Mouse (Mus musculus) liver, embryonic 16.5 days (tissue): ENCODE results near the gene Yipf2. TPM values are rescaled to one million over a fixed set of nuclear protein-coding genes. Genes with fewer than 3 reads are reported as not detected.
A peak's percentile ranks its signal among the peaks of the same experiment; 100 is the strongest.

Experiments
- ATAC-seq: fragments of 200-750 bp; cut with Nextera tagmentation; 2 replicates; pipeline ENCODE4 v1.8.0; 2017; ENCODE audit warnings: low read depth, mild to moderate bottlenecking, moderate number of reproducible peaks, moderate library complexity
- H3K27ac ChIP-seq: fragments of 300-500 bp; sonication (generic); 2 replicates; pipeline ENCODE4 v1.5.1; 2014; ENCODE audit warnings: mild to moderate bottlenecking, low read length
- H3K27me3 ChIP-seq: fragments of 300-500 bp; sonication (generic); 2 replicates; pipeline ENCODE4 v1.6.1; 2014; ENCODE audit warnings: low read depth, low read length, mixed read lengths; ENCODE audit not compliant: control insufficient read depth, insufficient read depth
- H3K36me3 ChIP-seq: fragments of 300-500 bp; sonication (generic); 2 replicates; pipeline ENCODE4 v1.6.1; 2014; ENCODE audit warnings: mild to moderate bottlenecking; ENCODE audit not compliant: control insufficient read depth, insufficient read depth
- H3K4me1 ChIP-seq: fragments of 300-500 bp; sonication (generic); 2 replicates; pipeline ENCODE4 v1.6.1; 2014; ENCODE audit warnings: low read depth, low read length, mixed read lengths; ENCODE audit not compliant: control insufficient read depth
- H3K4me2 ChIP-seq: fragments of 300-500 bp; sonication (generic); 2 replicates; pipeline ENCODE4 v1.6.1; 2014; ENCODE audit warnings: low read depth, low read length, mixed read lengths
- H3K4me3 ChIP-seq: fragments of 300-500 bp; sonication (generic); 2 replicates; pipeline ENCODE4 v1.5.1; 2014; ENCODE audit warnings: low read depth, mild to moderate bottlenecking, low read length
- H3K9ac ChIP-seq: fragments of 300-500 bp; sonication (generic); 2 replicates; pipeline ENCODE4 v1.6.1; 2014; ENCODE audit warnings: low read depth, low read length
- H3K9me3 ChIP-seq: fragments of 300-500 bp; sonication (generic); replicated peaks from 2 replicates; pipeline ENCODE4 v1.6.1; 2016; ENCODE audit warnings: low read length; ENCODE audit not compliant: control insufficient read depth
- WGBS: fragments of 180-500 bp; shearing (Covaris S2); extraction: QIAGEN DNeasy Blood & Tissue Kit; methylation state at CpG from one replicate; pipeline ENCODE4 v1.1.7; 2014; ENCODE audit not compliant: insufficient replicate concordance; 5-methylcytosine and 5-hydroxymethylcytosine counted together
- polyA plus RNA-seq: library from polyadenylated mRNA; unstranded; fragments of >200 nt; fragmentation: Nextera tagmentation; extraction: Ambion mirVana; gene quantifications from 2 replicates; pipeline ENCODE4 v1.2.1, GENCODE M21; 2015

Yipf2 gene
- polyA plus RNA-seq, 1 experiment from 2014 or later, result 12.5 TPM

- 81% methylated on average over 8 of the region's 8 CpGs for WGBS
- Histone ChIP-seq H3K36me3 (peaks cover 23% of the 10 kb centered on the region), H3K9ac (no peak overlapping the region), H3K9me3 (no peaks in the 10 kb centered on the region), H3K27ac (no peak overlapping the region), H3K27me3 (no peaks in the 10 kb centered on the region), H3K4me3 (no peak overlapping the region), H3K4me1 (peaks cover 34% of the 10 kb centered on the region), H3K4me2 (no peak overlapping the region)
- no peak for ATAC-seq
Observed at GRCm38 (mm10) chr9:21568657-21569255, 23.9 kb downstream of the Yipf2 start.

- peaks cover 34% of the 10 kb centered on the region for H3K4me1 ChIP-seq
- H3K4me2 ChIP-seq, result no peak overlapping the region
- H3K9me3 ChIP-seq, result no peaks in the 10 kb centered on the region
- 65% methylated on average over 2 of the region's 2 CpGs for WGBS
- no peaks in the 10 kb centered on the region for H3K27me3 ChIP-seq
- ATAC-seq, result no peak
- H3K9ac ChIP-seq, result no peak overlapping the region
- no peak overlapping the region for H3K27ac ChIP-seq
- peaks cover 20% of the 10 kb centered on the region for H3K36me3 ChIP-seq
- H3K4me3 ChIP-seq, result no peak overlapping the region
Observed at GRCm38 (mm10) chr9:21567051-21567450, 25.6 kb downstream of the Yipf2 start.

GRCm38 (mm10) chr9:21566538-21566937 lies 26.1 kb downstream of the Yipf2 start:
- ATAC-seq, result no peak
- Histone ChIP-seq H3K27me3 (no peaks in the 10 kb centered on the region), H3K27ac (no peak overlapping the region), H3K36me3 (peaks cover 15% of the 10 kb centered on the region), H3K4me3 (no peak overlapping the region), H3K9ac (no peak overlapping the region), H3K4me1 (peaks cover 34% of the 10 kb centered on the region), H3K9me3 (no peaks in the 10 kb centered on the region), H3K4me2 (no peak overlapping the region)
- 58% methylated on average over 1 of the region's 1 CpGs for WGBS

- H3K36me3 ChIP-seq, result peaks cover 7% of the 10 kb centered on the region
- H3K27ac ChIP-seq, result peak overlapping the region; percentile 60
- no peak overlapping the region for H3K4me2 ChIP-seq
- WGBS, result 42% methylated on average over 4 of the region's 4 CpGs
- no peaks in the 10 kb centered on the region for H3K9me3 ChIP-seq
- H3K4me3 ChIP-seq, result no peak overlapping the region
- H3K4me1 ChIP-seq, result peaks cover 38% of the 10 kb centered on the region
- peak; percentile 54 for ATAC-seq
- H3K9ac ChIP-seq, result peak overlapping the region; percentile 33; the same call in 1 of the 2 replicates
- H3K27me3 ChIP-seq, result no peaks in the 10 kb centered on the region
Observed at GRCm38 (mm10) chr9:21565004-21565586, 27.5 kb downstream of the Yipf2 start.

GRCm38 (mm10) chr9:21564420-21564819 lies 28.2 kb downstream of the Yipf2 start:
- Histone ChIP-seq H3K4me1 (peaks cover 42% of the 10 kb centered on the region), H3K9ac (no peak overlapping the region), H3K9me3 (no peaks in the 10 kb centered on the region), H3K27ac (peak overlapping the region; percentile 60), H3K36me3 (peaks cover 2% of the 10 kb centered on the region), H3K4me2 (no peak overlapping the region), H3K4me3 (no peak overlapping the region), H3K27me3 (no peaks in the 10 kb centered on the region)
- 62% methylated on average over 1 of the region's 1 CpGs for WGBS
- no peak for ATAC-seq

- ATAC-seq, result no peak
- Histone ChIP-seq H3K27me3 (no peaks in the 10 kb centered on the region), H3K4me2 (peak overlapping the region; percentile 65), H3K27ac (peak overlapping the region; percentile 93), H3K4me3 (no peak overlapping the region), H3K4me1 (peaks cover 57% of the 10 kb centered on the region), H3K9me3 (no peaks in the 10 kb centered on the region), H3K9ac (peak overlapping the region; percentile 50), H3K36me3 (peaks cover 2% of the 10 kb centered on the region; the same call in 1 of the 2 replicates)
- WGBS, result 90% methylated on average over 3 of the region's 3 CpGs
Observed at GRCm38 (mm10) chr9:21559151-21559550, 33.5 kb downstream of the Yipf2 start.

- Histone ChIP-seq H3K4me2 (peak overlapping the region; percentile 65), H3K9ac (peak overlapping the region; percentile 57), H3K36me3 (peaks cover 2% of the 10 kb centered on the region; the same call in 1 of the 2 replicates), H3K27me3 (no peaks in the 10 kb centered on the region), H3K4me1 (peaks cover 59% of the 10 kb centered on the region), H3K9me3 (no peaks in the 10 kb centered on the region), H3K27ac (peak overlapping the region; percentile 93), H3K4me3 (peak overlapping the region; percentile 26; the same call in 1 of the 2 replicates)
- 24% methylated on average over 4 of the region's 4 CpGs for WGBS
- peak; percentile 99 for ATAC-seq
Observed at GRCm38 (mm10) chr9:21558366-21558765, 34.3 kb downstream of the Yipf2 start.

GRCm38 (mm10) chr9:21557556-21557955 lies 35.1 kb downstream of the Yipf2 start:
- no peak overlapping the region for H3K4me3 ChIP-seq
- WGBS, result 79% methylated on average over 2 of the region's 2 CpGs
- no peaks in the 10 kb centered on the region for H3K27me3 ChIP-seq
- peak overlapping the region; percentile 93 for H3K27ac ChIP-seq
- no peaks in the 10 kb centered on the region for H3K9me3 ChIP-seq
- peak overlapping the region; percentile 65 for H3K4me2 ChIP-seq
- ATAC-seq, result no peak
- peaks cover 1% of the 10 kb centered on the region; the same call in 1 of the 2 replicates for H3K36me3 ChIP-seq
- peaks cover 59% of the 10 kb centered on the region for H3K4me1 ChIP-seq
- H3K9ac ChIP-seq, result peak overlapping the region; percentile 57

GRCm38 (mm10) chr9:21556996-21557395 lies 35.6 kb downstream of the Yipf2 start:
- peak overlapping the region; percentile 93 for H3K27ac ChIP-seq

More at GRCm38 (mm10) chr9:21556996-21557395, 35.6 kb downstream of the Yipf2 start:
- no peak overlapping the region for H3K4me3 ChIP-seq
- no peak for ATAC-seq
- H3K9ac ChIP-seq, result peak overlapping the region; percentile 57
- WGBS, result 94% methylated on average over 2 of the region's 2 CpGs
- no peak overlapping the region for H3K4me2 ChIP-seq
- no peaks in the 10 kb centered on the region for H3K36me3 ChIP-seq
- no peaks in the 10 kb centered on the region for H3K27me3 ChIP-seq
- no peaks in the 10 kb centered on the region for H3K9me3 ChIP-seq
- H3K4me1 ChIP-seq, result peaks cover 59% of the 10 kb centered on the region
